Mouse (Mus musculus): ENCODE data around the gene 4932438H23Rik.

GRCm38 (mm10) chr16:91140056-91140455, 45.1 kb upstream of the 4932438H23Rik start:
- TF ChIP-seq CTCF (IDR thresholded peaks at IDR 0.05; ENCODE audit: insufficient read depth, low read length) (no peak), POLR2A (IDR thresholded peaks at IDR 0.05; ENCODE audit: borderline replicate concordance, extremely low read depth, low read depth, low read length) (no peak)

All from lung, adult 2 months (tissue).